Mouse (Mus musculus) liver, adult 2 months (tissue): ENCODE measurements around the gene Tlr5. TPM values are rescaled to one million over a fixed set of nuclear protein-coding genes. Genes with fewer than 3 reads are reported as not detected.

ENCODE experiments used
- DNase-seq: peaks from one replicate; pipeline ENCODE4 v3.0.0-alpha.2; 2011; ENCODE audit warnings: low read depth, low spot score; ENCODE audit errors: extremely low read depth
- H3K27ac ChIP-seq: fragments of 200-500 bp; replicated peaks from 2 replicates; pipeline ENCODE4 v1.5.1; 2012; ENCODE audit warnings: low read depth, mild to moderate bottlenecking, control low read depth, inconsistent platforms, low read length; ENCODE audit not compliant: insufficient read depth
- H3K27me3 ChIP-seq: fragments of 200-500 bp; 2 replicates; pipeline ENCODE4 v1.6.1; 2012; ENCODE audit warnings: mild to moderate bottlenecking, moderate library complexity, low read length, inconsistent platforms; ENCODE audit not compliant: control insufficient read depth, insufficient read depth
- H3K36me3 ChIP-seq: fragments of 200-500 bp; 2 replicates; pipeline ENCODE4 v1.6.1; 2012; ENCODE audit warnings: low read length, inconsistent platforms; ENCODE audit not compliant: control insufficient read depth, insufficient read depth
- H3K4me1 ChIP-seq: fragments of 200-500 bp; 2 replicates; pipeline ENCODE4 v1.6.1; 2011; ENCODE audit warnings: low read length; ENCODE audit not compliant: control insufficient read depth, insufficient read depth
- H3K4me3 ChIP-seq: fragments of 200-500 bp; 2 replicates; pipeline ENCODE4 v1.5.1; 2011; ENCODE audit warnings: low read depth, mild to moderate bottlenecking, control low read depth, low read length, moderate library complexity; ENCODE audit not compliant: insufficient read depth
- H3K79me2 ChIP-seq: fragments of 200-500 bp; 2 replicates; pipeline ENCODE4 v1.6.1; 2012; ENCODE audit warnings: inconsistent platforms, mild to moderate bottlenecking, low read length, moderate library complexity; ENCODE audit not compliant: control insufficient read depth, insufficient read depth
- H3K9ac ChIP-seq: fragments of 200-500 bp; 2 replicates; pipeline ENCODE4 v1.6.1; 2012; ENCODE audit warnings: low read depth, mild to moderate bottlenecking, control low read depth, inconsistent platforms, low read length
- CTCF ChIP-seq: fragments of 200-500 bp; IDR thresholded peaks from 2 replicates; pipeline ENCODE4 v1.5.1; 2011; ENCODE audit warnings: low read depth, low read length, control low read depth
- POLR2A ChIP-seq: fragments of 200-500 bp; IDR thresholded peaks from 2 replicates; pipeline ENCODE4 v1.6.1; 2011; ENCODE audit warnings: low read length, control low read depth; ENCODE audit not compliant: insufficient read depth; ENCODE audit errors: extremely low read depth
- WGBS: fragments of 180-500 bp; shearing (Covaris S2); methylation state at CpG from one replicate; pipeline ENCODE4 v1.1.7; 2018; 5-methylcytosine and 5-hydroxymethylcytosine counted together
- polyA plus RNA-seq: library from polyadenylated mRNA; depleted of rRNA; stranded (reverse); fragments of >200 nt; gene quantifications from 2 replicates; pipeline ENCODE4 v1.2.3, GENCODE M21; 2012
- total RNA-seq: library from RNA; depleted of rRNA; stranded (reverse); fragments of >200 nt; gene quantifications from 2 replicates; pipeline ENCODE4 v1.2.3, GENCODE M21; 2014

Gene Tlr5
- total and polyA plus RNA-seq, 2 experiments: 3.2 to 6.3 TPM

DNA sequence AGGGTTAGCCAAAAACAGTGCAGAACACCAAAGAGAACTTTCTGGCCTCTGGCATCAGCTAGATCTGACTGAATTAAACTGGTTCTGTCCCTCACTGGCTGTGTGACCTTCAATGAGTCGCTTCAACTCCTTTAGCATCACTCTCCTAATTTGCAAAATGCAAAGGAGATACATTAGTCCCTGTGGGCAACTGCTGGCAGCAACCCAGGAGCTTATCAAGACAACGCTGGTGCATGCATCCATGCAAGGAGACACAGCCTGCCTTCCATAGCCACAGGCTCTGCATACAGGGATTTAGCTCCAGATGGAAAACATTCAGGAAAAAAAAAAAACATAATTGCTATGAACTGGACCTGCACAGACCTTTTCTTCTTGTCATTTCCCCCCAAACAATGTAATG is 42.0 kb upstream of the Tlr5 start:
- Histone ChIP-seq H3K36me3 (no peaks in the 10 kb centered on the region), H3K79me2 (no peaks in the 10 kb centered on the region)

DNA sequence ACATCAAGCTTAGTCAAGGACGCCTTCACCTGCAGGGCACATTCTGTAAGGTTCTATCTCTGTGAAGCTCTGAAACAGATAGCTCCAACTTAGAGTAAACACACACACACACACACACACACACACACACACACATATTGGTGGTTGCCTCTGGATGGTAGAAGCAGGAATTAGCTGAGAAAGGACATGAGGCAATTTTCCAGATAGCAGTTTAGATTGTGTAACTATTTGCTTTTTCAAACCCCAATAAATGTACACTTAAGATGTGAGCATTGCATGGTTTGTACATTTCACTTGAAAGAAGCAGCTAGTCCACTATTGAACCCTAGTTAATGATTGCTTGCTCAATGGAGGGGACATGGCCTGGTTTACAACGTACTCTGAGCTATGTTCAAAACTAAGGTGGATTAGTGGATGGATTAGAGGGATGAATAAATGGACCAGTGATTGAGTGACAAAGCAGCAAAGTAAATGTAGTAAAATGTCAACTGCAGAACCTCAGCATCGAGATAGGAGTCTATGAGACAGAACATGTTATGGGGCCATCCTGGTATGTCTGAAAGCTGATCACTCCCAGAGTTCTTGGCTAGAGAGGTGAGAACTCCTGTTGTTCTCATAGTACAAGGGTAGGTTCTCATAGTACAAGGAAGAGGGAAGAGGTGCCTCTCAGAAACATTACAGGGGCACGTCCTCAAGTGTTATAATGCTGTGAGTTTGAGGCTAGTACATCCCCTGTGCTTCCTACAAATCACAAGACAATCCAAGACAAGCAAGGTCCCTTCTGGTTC is 40.3 kb upstream of the Tlr5 start:
- Histone ChIP-seq H3K4me3 (no peak overlapping the region), H3K4me1 (peaks cover 11% of the 10 kb centered on the region; the same call in 1 of the 2 replicates), H3K79me2 (no peaks in the 10 kb centered on the region), H3K27me3 (no peaks in the 10 kb centered on the region), H3K36me3 (no peaks in the 10 kb centered on the region), H3K9ac (no peak overlapping the region), H3K27ac (no peak overlapping the region)
- peak; percentile 78 for DNase-seq
- WGBS: 54% methylated on average over 4 of the region's 4 CpGs
- TF ChIP-seq CTCF (no peak), POLR2A (no peak)

More for the DNA sequence above, 42.0 kb upstream of the Tlr5 start:
- Histone ChIP-seq H3K9ac (no peak overlapping the region), H3K4me3 (no peak overlapping the region), H3K4me1 (peaks cover 11% of the 10 kb centered on the region; the same call in 1 of the 2 replicates), H3K27me3 (no peaks in the 10 kb centered on the region), H3K27ac (no peak overlapping the region)
- no peak for TF ChIP-seq CTCF
- TF ChIP-seq POLR2A: no peak
- DNase-seq: no peak
- 95% methylated on average over 2 of the region's 2 CpGs for WGBS

- Histone ChIP-seq H3K4me1 (peaks cover 11% of the 10 kb centered on the region; the same call in 1 of the 2 replicates), H3K4me3 (no peak overlapping the region), H3K79me2 (no peaks in the 10 kb centered on the region), H3K9ac (no peak overlapping the region), H3K36me3 (no peaks in the 10 kb centered on the region), H3K27me3 (no peaks in the 10 kb centered on the region), H3K27ac (no peak overlapping the region)
- WGBS: 64% methylated on average over 5 of the region's 5 CpGs
- TF ChIP-seq CTCF (no peak), POLR2A (no peak)
- DNase-seq: peak; percentile 67
These were observed 38.4 kb upstream of the Tlr5 start for GRCm38 (mm10) chr1:182916166-182916565.

DNA sequence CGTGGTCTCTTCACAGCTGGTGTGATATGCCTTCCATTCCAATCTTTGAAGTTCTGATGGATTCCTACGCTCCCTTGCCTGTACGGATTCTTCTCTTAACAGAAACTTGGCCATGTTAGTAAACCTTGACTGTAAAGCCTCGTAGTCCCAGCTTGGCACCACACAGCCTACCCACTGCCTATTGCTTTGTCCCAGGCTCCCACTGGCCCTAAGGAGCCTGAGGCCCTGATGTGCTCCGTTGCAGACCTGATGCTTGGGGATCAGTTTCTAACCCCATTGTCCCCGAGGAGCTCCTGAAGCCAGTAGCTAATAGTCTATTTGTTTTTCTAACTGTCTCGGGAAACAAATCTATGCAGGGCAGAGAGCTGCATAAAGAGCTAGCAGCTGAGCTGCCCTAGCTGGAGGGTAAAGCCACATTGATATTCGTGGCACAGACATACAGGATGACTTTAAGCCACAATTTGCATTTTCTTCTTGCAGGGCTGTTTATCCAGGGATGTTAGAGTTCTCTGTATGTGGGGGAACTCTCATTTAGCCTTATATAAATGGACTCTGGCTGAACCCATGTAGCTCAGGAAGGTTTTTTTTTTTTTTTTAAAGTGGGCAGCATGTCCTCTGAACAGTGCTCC is 35.8 kb upstream of the Tlr5 start:
- no peak for DNase-seq
- peaks cover 11% of the 10 kb centered on the region; the same call in 1 of the 2 replicates for H3K4me1 ChIP-seq
- no peaks in the 10 kb centered on the region for H3K79me2 ChIP-seq
- no peak overlapping the region for H3K4me3 ChIP-seq
- no peaks in the 10 kb centered on the region for H3K27me3 ChIP-seq
- H3K27ac ChIP-seq: no peak overlapping the region
- no peak for TF ChIP-seq POLR2A
- no peaks in the 10 kb centered on the region for H3K36me3 ChIP-seq
- H3K9ac ChIP-seq: no peak overlapping the region
- WGBS: 73% methylated on average over 8 of the region's 8 CpGs

GRCm38 (mm10) chr1:182922824-182923223 is 31.8 kb upstream of the Tlr5 start:
- Histone ChIP-seq H3K27me3 (no peaks in the 10 kb centered on the region), H3K27ac (no peak overlapping the region), H3K4me1 (no peaks in the 10 kb centered on the region), H3K4me3 (no peak overlapping the region), H3K9ac (no peak overlapping the region), H3K79me2 (no peaks in the 10 kb centered on the region), H3K36me3 (no peaks in the 10 kb centered on the region)
- DNase-seq: no peak
- TF ChIP-seq CTCF (no peak), POLR2A (no peak)
- 80% methylated on average over 4 of the region's 4 CpGs for WGBS

- H3K36me3 ChIP-seq: no peaks in the 10 kb centered on the region
- H3K9ac ChIP-seq: no peak overlapping the region
- H3K27me3 ChIP-seq: no peaks in the 10 kb centered on the region
- TF ChIP-seq POLR2A (no peak), CTCF (no peak)
- H3K27ac ChIP-seq: no peak overlapping the region
- 88% methylated on average over 6 of the region's 6 CpGs for WGBS
- H3K4me1 ChIP-seq: no peaks in the 10 kb centered on the region
- no peak for DNase-seq
- H3K4me3 ChIP-seq: no peak overlapping the region
- no peaks in the 10 kb centered on the region for H3K79me2 ChIP-seq
These were observed 28.1 kb upstream of the Tlr5 start for GRCm38 (mm10) chr1:182926465-182926864.
